In the genomic region with DNA sequence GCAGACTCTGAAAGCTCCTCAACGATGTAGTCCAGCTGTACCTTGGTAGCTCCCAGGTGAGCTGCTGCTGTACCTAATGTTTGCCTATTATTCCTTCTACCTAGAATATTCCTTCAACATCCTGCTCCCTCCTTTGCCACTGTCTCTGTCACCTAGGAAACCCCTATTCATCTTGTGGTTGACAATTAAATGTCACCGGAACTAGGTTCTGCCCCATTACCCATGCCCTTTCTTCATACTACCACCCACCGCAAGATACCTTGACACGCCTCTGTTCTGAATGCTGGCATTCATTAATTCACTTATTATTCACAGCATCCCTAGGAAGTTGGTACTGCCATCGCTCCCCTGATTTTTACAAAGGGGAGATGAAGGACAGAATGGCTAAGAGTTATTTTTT, we compare ENCODE assay signal across 17 mouse cellular contexts. TPM values are rescaled to one million over a fixed set of nuclear protein-coding genes. Genes with fewer than 3 reads are reported as not detected.
"Had no signal": no experiment of that assay in that cellular context is flagged by ENCODE, and none has a peak within 500 bp of the region (broad histone marks: within the 10 kb centered on the region; RNA-seq: fewer than 3 reads in every experiment).

No protein-coding gene starts in this region.

- ATAC-seq: hindbrain, postnatal 0 days; intestine, postnatal 0 days had no signal

- DNase-seq: gastrocnemius, postnatal 14 days; gastrocnemius, postnatal 36 days; heart, adult 11 months; heart, adult 2 months; heart, postnatal 14 days; heart, postnatal 36 days; kidney, adult 18-20 months; kidney, adult 8-10 months; kidney, postnatal 10 days; kidney, postnatal 25 days; layer of hippocampus, adult 9-11 months; liver; liver, embryonic 13.5 days had no signal

RNA-seq across cellular contexts. Expression of gene Ptpn5, which starts 39.5 kb away (rescaled TPM):
- polyA plus RNA-seq: heart, adult 2 months; heart, postnatal 0 days; liver, embryonic 15.5 days had no signal
